Mouse (Mus musculus) T-helper 2 cell (primary cell): ENCODE results near the gene Phf11d.
"Not testable (repeated sequence)": the region's sequence is repeated elsewhere in the genome, so short reads cannot be mapped to it uniquely, and the experiment has no call there.

ENCODE experiments used
- in situ Hi-C: fragments of 300-600 bp; cut with MboI, MseI; formaldehyde crosslinking; loops from one replicate; pipeline ENCODE4 v1.15.1; 2025; ENCODE audit warnings: high pct_unique_total_duplicates

Phf11d gene

DNA sequence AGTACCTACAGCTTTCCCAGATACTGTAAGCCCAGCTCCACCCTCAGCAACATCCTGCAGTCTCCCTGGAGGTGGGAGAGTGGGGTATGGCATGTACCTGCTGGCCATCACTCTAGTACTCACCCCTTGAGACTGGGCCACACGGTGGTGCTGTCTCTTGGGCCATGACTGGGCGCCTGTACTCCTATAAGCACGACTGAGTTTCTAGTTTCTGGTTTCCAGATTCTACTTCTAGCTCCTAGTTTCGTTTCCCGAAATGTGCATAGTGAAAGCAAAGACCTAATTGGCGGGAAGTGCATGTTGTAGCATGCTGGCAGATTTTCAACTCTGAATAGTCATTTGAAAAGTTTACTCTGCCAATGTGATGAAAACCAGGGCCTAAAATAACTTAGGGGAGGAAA is at the start of gene Phf11d:
Phf11d (minus strand) TSS at position 227 of the 401 bp plus-strand sequence.
- in situ Hi-C loops = no loop called here

DNA sequence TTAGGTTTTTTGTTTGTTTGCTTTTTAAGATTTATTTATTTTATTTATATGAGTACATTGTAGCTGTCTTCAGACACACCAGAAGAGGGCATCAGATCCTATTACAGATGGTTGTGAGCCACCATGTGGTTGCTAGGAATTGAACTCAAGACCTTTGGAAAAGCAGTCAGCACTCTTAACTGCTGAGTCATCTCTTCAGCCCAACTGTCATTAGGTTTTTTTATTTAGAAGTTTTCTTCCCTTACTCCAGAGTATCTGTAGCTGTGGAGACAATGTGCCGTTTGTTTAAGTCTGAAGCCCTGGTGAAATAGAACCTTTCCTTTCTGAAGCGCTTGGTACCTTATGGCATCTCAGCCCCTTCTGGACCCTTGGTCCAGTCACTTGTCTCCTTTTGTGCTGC is 49.7 kb upstream of the Phf11d start:
- in situ Hi-C loops = not testable (repeated sequence)

DNA sequence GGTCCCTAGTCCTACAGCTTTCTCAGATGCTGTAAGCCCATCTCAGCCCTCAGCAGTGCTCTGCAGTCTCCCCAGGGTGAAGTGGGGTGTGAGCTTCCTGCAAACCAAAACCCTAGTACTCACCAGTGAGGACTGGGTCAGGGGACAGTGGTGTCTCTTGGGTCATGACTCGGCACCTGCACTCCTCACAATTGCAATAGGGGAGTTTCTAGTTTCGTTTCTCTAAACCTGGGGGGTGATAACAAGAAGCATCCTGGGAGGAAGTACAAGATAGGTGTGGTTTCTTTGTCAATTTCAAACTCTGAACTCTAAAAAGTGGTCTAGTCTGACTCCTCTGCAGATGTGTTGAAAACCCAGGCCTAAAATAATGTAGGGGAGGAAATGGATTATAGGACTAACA is 31.7 kb upstream of the Phf11d start:
- in situ Hi-C loops = no loop called here

DNA sequence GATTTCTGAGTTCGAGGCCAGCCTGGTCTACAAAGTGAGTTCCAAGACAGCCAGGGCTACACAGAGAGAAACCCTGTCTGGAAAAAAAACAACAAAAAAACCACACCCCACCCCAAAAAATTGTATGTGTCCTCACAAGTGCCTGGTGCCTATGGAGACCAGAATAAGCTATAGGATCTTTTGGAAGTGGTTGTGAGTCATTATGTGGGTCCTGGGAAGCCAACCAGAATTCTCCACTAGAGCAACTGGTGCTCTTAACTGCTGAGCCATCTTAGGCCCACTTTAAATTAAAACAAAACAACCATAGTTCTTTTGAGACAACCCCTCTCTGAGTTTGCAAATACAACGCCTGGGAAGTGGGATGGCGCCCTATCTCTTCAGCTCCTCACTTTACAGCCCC is 30.0 kb upstream of the Phf11d start, which contains the start of gene Phf11c:
Phf11c (minus strand) TSS at position 101 of the 400 bp plus-strand sequence.
- in situ Hi-C loops = no loop called here

DNA sequence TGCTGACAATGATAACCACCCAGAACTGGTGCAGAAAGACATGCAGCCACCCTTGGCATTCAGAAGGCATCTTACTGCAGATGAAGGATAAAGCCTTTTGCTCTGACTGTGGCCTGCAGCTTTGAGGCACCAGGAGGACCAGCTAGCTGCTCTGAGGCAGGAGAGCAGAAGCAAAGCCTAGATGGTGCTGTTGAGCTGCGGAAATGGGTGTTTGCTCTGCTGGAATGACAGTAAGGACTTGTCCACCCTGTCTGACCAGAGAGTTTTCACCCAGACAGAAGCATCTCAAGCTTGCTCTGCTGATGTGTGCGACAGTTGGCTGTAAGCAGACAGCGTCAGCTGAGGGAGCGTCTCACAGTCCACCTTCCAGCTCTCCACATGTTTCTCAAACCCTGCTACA is 24.9 kb upstream of the Phf11d start:
- in situ Hi-C loops = not testable (repeated sequence)

DNA sequence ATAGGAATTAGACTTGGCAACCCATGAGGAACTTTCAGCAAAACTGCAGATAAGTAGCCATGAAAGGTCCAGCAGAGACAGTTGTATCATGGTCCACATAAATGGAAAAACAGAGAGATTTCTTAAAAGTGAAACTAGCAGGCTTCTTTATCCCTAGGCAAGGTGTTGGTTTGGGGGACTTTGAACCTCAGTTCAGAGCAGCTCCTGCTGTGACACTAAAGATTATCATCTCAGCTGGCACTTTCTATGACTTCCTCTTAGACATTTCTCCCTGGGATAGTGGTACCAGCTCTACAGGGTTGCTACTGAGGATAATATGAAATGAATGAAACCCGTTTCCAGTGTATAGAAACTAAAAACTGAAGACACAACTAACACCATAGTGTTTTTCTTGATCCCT is 24.3 kb upstream of the Phf11d start:
- in situ Hi-C loops = no loop called here

DNA sequence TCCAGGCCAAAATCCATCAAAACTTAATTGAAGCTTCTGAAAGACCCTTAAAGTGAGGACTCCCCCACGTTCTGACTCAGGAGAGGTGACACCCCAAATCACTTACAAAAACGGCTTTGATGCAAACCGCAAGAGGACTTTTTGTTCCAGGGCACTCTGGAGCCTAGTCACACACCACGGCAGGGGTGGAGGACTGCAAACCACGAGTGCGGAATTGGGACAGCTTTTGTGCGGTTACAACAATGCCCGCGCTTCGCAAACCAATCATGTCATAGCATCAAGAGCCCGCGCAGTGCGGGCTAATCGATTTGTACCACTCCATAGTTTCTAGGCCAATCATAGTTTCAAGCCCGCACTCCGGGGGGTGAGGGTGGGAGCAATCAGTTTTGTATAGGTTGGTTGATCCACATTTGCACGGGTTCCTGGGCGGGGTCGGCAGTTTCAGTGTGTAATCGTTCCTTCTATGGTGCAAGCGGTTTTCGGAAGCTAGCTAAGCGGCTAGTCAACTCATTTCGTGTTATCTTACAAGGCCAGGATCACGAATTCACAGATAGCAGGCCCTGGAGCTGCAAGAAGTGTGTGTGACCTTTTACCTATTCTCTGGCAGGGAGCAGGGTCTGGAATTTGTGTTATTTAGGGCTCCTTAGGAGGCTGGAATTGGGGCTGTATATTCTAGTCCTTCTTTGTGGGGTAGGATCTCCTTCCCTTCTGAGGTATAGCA is 5.2 kb upstream of the Phf11d start:
- in situ Hi-C loops = no loop called here

DNA sequence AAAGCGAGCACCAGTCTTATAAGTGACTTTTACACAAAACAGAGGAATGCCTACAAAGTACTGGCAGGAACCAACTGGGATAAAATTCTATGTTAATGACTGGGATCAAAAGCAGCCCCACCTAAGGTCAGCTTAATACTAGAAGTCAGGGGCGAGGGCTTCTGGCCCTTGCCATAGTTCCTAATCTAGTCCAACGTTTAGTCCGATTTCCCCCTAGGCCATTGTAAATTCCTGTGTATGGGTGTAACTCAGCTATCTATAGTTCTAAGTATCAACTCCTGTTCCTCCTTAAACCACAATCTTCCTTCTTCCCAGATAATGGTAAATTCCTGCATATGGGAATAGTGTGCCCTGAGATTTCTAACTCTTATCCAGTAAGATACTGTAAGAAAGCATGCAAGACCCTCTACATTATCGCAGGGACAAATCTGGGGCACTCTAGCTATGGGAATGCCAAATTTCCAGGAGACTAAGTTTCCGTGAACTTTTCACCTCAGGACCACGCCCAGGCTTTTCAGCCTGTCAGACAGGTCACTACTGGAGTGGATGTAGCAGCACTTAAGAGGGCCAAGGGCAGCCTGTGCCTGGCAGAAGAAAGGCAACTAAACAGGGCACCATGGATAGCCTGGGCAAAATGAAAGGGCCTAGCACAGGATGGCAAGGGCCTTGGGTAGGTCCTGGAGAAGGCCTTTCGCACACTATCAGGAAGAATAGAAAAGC is 1.3 kb upstream of the Phf11d start:
- in situ Hi-C loops = no loop called here

DNA sequence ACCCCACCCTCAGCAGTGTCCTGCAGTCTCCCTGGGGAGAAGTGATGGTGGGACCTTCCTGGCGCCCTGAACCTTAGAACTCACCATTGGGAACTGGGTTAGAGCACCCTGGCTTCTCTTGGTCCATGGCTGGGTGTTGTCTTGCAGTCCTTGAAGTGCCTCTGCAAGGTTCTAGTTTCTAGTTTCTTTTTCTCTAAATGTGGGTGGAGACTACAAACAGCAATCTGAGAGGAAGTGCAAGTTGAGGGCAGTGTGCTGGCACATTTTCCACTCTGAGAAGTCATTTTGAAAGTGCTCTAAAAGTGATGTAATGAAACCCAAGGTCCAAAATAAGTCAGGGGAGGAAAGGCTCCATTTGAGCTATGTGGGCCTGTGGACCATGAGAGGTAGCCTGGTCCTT is 24.1 kb downstream of the Phf11d start, which contains the start of gene Phf11b:
Phf11b (minus strand) TSS at position 163 of the 400 bp plus-strand sequence.
- in situ Hi-C loops = not testable (repeated sequence)

DNA sequence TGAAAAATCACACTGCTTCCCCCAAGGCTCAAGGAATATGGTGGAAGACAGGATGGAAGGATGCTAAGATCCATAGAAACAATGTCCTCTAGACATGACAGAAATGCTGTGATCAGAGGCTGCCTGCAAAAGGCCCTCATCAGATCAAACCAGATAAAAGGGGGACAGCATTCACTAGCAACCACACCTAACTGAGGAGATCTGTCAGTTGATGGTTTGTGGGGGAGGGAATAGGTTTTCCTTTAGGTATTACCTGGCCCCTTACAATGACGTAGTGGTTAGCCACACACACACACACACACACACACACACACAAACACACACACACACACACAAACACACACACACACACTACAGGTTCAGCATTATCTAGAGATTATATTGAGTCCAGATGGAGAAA is 25.7 kb downstream of the Phf11d start:
- in situ Hi-C loops = loop anchor here (5.0 to 10.0 kb wide), 2 partner anchors 82 to 215 kb away; no protein-coding TSS in a partner anchor

DNA sequence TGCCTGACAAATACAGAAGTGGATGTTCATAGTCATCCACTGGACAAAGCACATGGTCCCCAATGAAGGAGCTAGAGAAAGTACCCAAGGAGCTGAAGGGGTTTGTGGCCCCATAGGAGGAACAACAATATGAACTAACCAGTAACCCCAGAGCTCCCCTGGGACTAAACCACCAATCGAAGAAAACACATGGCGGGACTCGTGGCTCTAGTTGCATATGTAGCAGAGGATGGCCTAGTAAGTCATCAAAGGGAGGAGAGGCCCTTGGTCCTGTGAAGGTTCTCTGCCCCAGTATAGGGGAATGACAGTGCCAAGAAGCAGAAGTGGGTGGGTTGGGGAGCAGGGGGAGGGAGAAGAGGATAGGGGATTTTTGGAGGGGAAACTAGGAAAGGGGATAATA is 29.2 kb downstream of the Phf11d start:
- in situ Hi-C loops = loop anchor here (5.0 to 10.0 kb wide), 2 partner anchors 79 to 219 kb away; no protein-coding TSS in a partner anchor

DNA sequence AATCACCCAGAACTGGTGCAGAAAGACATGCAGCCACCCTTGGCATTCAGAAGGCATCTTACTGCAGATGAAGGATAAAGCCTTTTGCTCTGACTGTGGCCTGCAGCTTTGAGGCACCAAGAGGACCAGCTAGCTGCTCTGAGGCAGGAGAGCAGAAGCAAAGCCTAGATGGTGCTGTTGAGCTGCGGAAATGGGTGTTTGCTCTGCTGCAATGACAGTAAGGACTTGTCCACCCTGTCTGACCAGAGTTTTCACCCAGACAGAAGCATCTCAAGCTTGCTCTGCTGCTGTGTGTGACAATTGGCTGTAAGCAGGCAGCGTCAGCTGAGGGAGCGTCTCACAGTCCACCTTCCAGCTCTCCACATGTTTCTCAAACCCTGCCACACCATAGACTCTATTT is 34.8 kb downstream of the Phf11d start:
- in situ Hi-C loops = loop anchor here (10.0 kb wide), 1 partner anchor 224 kb away; no protein-coding TSS in a partner anchor

DNA sequence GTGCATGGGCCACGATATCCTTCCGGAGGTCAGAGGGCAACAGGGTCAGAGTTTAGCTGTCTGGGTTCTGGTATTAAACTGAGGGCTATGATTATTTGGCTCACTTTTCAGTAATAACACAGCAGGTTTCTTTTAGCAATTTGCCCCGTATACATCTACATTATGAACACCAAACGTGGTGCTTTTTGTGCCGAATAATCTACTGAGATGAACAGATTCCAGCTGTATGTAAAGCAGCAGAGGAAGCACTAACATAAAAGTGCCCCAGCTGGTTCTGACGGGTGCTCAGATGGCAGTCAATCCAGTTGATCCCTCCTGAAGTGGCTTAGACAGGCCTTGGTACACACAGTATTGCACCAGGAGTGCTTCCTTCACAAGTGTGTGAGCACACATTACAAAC is 45.3 kb downstream of the Phf11d start:
- in situ Hi-C loops = not testable (repeated sequence)

DNA sequence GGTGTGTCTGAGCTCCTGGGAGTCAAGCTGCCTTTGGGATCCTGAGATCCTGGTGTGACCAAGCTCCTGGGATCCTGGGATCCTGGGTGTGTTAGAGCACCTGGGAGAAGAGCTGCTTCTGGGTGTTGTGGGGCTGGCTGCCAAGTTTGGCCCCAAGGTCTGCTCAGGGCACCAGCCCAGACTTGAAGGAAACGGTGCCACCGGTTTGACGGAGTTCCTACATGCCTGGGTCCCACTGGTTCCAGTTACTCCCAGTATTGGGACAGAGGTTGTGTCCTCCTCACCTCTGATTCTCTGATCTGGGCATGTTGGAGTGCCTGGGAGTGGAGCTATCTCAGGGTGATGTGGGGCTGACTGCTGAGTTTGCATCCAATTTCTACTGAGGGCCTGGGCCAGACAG is 46.2 kb downstream of the Phf11d start:
- in situ Hi-C loops = not testable (repeated sequence)
